Mouse (Mus musculus) retina, adult 2 months (tissue): ENCODE data around the gene Creb3l2.
A peak's percentile ranks its signal among the peaks of the same experiment; 100 is the strongest.

ENCODE experiments used
- DNase-seq: peaks from one replicate; pipeline ENCODE4 v3.0.0-alpha.2; 2012; ENCODE audit warnings: low read depth, low spot score

Creb3l2 gene

DNA sequence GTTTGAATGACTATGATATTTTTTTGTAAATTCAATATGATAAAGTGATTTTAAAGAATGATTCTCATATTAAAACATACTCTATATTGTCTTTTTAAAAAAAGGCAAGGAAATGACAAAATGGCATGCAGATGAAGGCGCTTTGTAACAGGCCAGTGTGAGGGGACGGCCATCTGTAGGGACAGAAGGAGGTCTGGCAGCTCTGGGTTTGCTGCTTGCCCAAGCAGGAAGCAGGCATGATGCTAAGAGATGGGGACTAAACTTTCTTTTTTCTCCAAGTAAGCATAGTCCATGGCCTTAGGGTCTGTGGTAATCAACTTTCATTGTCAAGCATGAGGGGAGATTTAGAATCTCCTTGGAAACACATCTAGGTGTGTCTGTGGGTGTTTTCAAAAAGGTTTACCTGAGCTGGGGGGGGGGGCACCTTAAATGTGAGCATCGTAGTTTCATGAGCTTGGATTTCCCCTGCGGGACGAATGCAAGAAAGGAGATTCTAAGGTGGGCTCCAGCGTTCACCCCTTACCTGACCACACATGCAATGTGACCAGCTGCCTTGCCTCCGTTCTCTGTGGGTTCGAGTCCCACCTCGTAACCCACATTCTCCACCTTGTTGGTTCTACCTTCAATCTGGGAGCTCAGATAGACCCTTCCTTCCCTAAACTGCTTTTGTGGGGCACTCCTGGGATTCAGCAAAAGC lies 115.9 kb downstream of the Creb3l2 start:
- no peak for DNase-seq

DNA sequence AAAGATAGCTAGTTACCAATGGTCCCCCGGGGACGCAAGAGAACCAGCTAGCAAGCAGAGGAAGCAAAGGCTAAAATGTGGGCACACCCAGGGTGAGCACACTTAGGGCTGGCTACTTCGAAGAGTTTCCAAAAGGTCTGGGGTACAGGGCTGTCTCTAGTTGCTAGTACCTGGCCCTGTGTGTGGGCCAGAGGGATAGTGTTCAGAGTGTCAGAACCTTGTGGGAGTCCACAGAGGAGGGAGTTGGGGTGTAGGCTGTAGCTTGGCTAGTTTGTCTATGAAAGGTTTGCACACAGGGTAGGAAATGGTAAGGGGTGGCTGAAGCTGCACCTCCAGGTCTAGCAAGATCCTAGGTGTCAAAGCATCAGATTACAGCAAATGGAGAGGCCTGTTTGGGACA lies 116.9 kb downstream of the Creb3l2 start:
- no peak for DNase-seq

DNA sequence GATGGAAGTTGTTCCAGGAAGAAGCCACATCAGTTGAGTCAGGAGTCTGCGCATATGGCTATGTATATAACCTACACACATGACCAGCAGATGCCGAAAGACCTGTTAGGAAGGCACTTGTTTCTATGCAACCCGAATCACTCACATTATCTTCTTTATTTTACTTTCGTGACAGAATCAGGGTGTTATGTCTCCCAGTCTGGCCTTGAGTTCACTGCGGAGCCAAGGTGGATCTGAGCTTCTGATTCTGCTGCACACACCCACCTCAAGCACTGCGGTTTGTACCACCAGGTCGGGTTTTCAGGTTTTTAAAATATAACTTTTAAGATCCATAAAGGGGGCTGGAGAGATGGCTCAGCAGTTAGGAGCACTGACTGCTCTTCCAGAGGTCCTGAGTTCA lies 119.3 kb downstream of the Creb3l2 start:
- DNase-seq, result no peak

DNA sequence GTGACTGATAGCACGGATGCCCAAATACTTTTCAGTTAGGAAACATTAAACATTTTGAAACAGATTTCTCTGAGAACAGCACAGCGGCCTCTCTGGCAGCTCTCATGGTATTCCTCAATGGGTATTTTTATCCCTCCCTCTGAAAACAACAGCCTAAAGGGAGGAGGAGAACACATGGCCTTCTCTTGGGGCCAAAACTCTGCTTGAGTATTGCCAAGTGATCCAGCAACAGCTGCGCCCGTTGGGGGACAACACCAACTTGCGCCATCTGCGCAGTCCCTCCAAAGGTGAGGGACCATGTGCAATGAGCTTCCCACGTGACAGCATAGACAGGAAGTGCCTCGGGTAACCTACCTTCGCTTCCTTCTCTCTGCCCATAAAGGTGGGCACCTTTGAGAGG lies 119.9 kb downstream of the Creb3l2 start:
- no peak for DNase-seq

DNA sequence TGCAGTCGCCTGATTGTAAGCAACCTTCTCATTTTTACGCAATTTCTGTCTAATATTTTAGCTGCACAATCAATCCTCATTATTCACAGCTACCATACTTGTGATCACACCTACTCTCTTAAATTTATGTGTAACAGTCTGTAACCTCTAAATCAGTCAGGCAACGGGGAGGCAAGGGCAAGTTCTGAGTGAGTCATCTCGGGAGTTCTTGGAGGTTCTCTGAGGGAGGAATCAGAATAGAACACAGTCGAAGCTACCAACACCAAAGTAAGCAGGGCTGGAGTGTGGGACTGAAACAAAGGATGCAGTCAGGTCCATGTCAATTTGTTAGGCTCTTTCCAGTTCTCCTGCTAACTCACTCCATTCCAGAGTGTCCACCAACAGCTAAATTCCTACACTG lies 124.0 kb downstream of the Creb3l2 start:
- no peak for DNase-seq

DNA sequence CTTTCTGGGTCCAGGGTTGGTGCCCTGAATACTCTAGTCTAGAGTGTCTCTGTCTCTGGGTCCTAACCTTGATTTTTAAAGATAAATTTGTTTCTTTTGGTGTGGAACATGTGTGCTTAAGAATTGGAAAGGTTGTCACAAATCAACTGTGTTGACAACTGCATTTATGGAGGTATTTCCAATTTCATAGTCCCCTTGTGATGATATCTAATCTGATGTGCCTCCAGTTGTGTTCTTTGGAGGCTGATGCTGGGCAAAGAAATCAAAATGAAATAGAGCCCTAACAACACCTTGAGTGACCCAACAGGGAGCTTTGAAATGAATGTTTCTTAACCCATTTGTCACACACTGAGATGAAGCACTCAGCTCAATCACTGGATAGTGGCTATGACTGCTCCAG lies 126.5 kb downstream of the Creb3l2 start:
- no peak for DNase-seq

DNA sequence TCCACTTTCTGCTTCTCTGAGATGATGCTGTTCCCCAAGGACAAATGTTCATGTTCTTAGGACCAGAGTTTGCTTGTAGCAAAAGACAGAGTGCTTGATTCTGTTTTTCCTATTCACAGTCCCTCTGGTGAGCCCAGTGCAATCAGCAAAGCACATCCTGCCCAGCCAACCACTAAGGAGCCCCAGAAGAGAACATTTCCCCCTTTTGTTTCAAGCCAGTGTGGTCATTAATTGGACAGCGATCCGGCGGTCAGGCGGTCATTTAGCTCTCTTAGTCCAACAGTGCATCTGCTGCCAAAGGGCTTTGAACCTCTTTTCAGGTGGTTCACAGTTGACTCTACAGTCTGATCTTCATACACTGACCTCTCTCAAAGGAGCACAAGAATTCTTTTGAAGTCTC lies 131.3 kb downstream of the Creb3l2 start:
- DNase-seq, result no peak

DNA sequence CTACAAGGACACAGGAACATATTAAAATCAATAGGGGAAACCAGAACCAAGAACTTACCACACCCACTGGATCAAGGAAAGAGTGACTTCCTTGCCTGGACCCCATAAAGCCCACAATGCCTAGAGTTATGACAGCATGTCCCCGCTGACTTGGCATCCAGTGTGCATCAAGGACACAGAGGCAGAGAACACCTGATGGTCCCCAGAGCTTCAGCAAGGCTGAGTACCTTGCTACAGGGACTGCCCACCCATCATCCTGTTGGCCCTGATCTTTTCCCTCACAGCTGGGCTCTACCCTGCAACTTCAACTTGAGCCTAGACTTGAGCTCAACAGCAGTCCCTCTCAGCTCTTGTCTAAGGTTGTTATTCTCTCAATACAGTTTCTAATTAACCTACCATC lies 135.3 kb downstream of the Creb3l2 start:
- DNase-seq, result no peak

DNA sequence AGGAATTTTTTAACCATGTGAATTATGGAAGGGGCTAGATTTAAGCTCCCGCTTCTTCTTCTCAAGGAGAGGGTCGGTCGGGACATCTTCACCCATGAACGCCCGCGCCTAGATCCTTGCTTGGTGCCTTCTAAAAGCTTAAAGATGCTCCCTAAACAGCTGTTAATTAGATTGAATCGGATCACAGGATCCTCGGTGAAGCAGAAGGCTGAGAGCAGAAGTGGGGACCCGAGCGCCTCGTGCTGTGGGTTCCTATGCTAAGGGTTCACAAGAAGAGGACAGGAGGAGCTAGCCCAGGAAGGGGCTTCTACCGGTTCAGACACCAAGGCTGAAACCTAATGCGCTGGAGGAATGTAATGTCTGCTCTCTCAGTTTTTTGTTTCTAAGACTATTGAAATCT lies 141.5 kb downstream of the Creb3l2 start:
- DNase-seq, result no peak

DNA sequence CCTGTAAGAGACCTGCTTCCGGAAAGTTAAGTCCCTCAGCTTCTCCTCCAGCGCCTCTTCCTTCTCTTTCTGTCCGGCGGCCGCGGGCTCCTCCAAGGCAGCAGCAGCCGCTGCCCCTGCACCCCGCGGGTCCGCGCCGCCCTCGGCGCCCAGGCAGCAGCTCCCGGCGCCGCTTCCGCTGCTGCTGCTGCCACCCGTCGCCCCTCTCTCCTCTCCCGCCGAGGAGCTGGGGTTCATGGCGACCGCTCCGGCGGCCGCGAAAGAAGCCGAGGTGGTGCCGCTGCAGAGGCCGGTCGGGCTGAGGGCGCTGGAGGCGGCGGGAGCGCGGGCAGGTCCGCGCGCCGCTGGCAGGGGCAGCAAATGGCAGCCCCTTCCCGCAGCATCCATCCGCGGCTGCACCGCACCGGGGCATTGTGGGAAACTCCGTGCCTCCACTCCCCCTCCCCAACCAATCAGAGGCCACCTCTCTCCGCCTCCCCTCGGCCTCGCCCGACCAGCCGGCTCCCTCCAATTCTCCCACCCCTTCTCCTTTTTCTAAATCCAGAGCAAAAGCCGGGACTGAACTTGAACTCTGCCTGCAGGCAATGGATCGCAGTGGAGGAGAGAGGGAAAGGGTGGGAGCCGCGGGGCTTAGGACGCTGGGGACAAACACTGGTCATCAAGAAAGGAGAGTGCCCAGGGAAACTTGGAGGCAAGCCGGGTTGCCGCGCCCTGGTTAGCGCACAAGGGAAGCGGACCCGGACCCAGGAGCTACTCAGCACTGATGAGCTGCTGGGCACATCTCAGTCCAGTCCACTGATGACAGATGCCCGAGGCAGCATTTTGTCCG lies 142.2 kb downstream of the Creb3l2 start, which contains the start of gene Dgki:
Gene Dgki (minus strand): TSS at position 623 of the 829 bp plus-strand sequence.
- DNase-seq, result peak; percentile 23

DNA sequence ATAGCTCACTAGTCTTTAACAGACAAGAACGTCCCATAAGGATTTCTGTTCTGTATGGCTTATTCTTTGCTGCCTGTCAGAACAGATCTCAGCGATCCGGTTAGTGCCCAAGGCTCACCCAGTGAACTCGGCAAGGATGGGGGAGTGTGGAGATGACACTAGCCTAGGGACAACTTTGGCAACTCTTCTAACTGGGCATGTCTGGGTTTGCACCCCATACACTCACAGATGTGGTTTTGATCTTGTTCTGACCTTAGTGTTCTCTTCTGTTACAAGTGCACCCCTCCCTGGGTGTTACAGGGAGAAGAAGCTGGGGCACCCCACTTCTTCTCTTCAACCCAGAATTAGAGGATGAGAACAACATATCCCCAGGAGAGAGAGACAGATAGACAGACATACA lies 143.0 kb downstream of the Creb3l2 start:
- DNase-seq, result no peak

DNA sequence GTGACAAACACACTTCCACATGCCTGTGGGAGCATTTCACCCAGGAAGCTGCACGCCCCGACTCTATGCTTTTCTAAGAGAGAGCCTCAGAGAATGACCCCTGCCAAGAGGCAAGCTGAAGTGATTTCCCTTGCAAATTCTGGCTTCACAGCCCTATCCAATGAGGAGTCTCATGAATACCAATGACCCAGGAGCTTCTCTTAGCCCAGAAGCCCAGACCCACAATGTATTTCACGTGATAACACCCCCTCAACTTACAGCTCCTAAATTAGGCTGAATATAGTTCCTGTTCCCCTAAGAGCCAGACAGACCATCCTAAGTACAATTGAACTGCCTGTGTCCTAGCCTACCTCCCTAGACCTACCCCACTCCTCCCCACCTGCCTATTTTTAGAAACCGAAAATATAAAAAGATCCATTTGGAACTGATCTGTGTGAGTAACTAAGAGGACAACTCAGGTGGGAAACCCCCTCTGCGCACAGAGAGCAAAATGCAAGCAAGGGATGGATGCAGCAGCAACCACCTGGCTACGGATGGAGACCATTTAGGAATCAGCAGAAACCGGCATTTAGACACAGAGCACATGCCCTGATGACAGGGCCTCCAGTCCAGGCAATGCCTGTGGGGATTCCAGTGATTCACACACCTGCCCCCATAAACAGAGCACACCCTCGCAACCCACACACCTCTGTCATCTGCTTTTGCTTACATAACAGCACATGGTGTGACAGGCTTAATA lies 144.0 kb downstream of the Creb3l2 start:
- no peak for DNase-seq

DNA sequence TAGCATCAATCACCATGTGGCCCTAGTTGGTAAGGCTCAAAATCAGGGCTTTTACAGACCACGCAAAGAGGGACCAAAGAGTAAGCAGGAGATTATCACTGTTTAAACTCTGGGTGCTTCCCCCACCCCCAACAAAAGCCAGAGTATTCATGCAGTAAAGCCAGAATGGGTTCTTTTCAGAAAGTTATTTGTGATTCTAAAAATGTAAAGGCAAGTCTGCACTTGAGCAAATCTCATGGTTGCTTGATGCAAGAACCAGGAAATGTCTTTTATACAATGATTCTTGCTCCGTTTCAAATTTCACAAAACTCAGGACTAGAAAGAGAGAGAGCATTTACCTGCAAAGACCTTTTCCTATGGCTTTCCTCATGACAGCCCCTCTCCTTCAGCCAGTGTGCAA lies 149.9 kb downstream of the Creb3l2 start:
- no peak for DNase-seq

DNA sequence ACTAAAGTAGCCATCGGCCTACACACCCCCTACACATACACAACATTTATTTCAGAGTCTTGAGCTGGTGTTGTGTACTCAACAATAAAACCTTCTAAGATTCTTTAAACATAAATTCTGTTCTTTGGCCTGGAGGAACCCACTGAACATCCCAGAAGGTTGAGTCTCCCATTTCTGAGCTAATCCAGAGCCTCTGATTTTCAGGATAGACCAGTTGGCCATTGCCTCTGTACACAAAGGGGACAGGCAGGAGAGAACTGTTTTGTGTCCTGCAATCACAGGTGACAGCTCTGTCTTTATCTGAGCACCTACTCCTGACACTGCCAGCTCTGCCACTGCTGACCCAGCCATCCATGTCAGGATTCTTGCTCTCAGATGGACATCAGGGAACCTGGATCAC lies 150.8 kb downstream of the Creb3l2 start:
- DNase-seq, result no peak

DNA sequence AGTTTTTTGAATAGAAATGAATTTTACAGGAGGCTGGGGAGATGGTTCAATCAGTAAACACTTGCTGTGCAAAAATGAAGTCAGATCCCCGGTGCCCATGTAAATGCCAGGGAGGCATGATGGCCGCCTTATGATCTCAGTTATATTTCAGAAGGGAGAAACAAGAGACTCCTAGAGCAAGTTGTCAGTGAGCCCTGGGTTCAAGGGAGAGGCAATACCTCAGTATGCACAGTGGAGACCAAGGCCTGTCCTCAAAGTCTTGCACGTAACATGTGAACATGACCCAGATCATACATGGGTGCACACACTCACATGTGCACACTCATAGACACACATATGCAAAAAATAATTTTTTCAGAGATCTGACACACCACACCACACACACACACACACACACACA lies 151.3 kb downstream of the Creb3l2 start:
- DNase-seq, result no peak

DNA sequence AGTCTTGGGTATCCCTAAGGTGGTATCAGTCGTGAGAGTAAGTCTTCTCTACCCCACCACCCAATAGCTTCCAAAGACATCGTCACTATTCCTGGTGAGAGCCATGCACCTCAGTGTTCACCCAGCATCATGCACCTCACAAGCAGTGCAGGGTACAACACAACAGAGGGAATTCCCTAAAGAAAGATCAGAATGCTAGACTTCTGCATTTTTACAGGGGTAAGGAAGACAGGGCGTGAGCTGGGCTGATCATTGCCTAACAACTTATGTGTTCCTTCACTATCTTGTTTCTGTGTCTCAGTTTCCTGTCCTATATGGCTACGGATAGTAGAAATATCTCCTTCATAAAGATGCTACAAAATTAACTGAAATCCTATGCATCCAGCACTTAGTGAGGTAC lies 155.8 kb downstream of the Creb3l2 start:
- no peak for DNase-seq

DNA sequence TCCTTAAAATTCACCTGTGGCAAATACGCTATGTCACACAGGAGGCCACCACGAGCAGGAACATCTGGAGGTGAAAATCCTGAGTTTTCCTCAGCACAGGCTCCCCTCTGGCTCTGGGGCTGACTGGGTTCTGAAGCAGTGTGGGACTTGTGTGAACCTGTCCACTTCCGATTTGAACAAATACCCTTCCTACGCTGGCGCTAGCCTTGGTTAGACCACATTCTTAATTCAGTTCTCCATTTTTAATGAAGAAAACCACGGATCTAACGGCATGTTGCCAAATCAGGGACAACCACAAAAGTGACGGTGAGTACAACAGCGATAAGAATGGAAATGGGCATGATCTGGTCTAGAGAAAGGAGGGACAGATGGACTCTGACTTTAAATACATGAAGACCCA lies 157.1 kb downstream of the Creb3l2 start:
- no peak for DNase-seq

DNA sequence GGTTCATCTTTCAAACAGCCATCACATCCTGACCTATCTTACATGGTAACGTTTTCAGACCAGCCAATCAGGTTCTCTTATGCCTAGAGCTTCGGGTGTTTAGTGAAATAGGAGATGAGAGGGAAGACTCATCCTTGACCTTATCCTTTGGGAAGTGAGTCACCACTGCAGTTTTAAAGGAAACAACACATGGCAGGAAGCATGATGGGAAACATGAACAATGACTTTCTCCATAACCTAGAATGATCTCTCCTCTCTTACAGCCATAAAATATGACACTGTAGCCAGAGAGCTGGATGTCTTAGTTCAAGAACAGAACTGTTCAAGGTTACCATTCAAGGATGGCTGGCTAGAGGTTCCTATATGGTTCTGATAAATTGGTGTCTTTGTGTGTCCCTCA lies 158.6 kb downstream of the Creb3l2 start:
- no peak for DNase-seq

DNA sequence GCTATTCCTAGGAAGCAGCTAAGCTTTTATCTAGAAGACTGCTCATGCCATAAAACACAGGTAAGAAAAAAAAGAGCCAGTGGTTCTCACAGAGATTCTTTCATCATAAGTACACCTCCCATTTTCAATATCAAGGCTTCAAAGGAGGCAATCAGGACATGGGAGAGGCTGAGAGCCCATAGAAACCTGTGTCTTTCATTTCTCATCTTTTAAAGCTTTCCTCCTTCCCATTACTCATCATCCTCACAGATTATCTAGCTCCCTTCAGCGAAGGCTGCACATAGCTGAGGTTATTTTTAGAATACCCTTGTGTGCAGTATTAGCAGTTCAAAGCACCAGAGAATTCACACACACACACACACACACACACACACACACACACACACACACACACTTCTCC lies 159.3 kb downstream of the Creb3l2 start:
- DNase-seq, result no peak
